Mouse (Mus musculus): ENCODE data around the gene Ppm1l. TPM values are rescaled to one million over a fixed set of nuclear protein-coding genes. Genes with fewer than 3 reads are reported as not detected.

Gene Ppm1l
- polyA plus RNA-seq, 1 experiment from 2014 or later: 3.4 TPM

- Histone ChIP-seq H3K27ac (ENCODE audit: low read length) (no peak overlapping the region), H3K27me3 (replicated peaks; ENCODE audit: control insufficient read depth, insufficient read depth, low read length) (no peaks in the 10 kb centered on the region), H3K4me3 (ENCODE audit: low read length) (no peak overlapping the region), H3K36me3 (ENCODE audit: control insufficient read depth, insufficient read depth, low read length) (no peaks in the 10 kb centered on the region), H3K4me1 (ENCODE audit: control insufficient read depth, insufficient read depth, low read length) (no peaks in the 10 kb centered on the region), H3K9me3 (ENCODE audit: control insufficient read depth, low read length) (no peaks in the 10 kb centered on the region), H3K4me2 (ENCODE audit: low read depth, low read length) (no peak overlapping the region), H3K9ac (ENCODE audit: low read depth, low read length) (no peak overlapping the region)
- no peak for ATAC-seq
- 48% methylated on average over 5 of the region's 5 CpGs for WGBS
These were observed 13.2 kb downstream of the Ppm1l start for GRCm38 (mm10) chr3:69329910-69330309.

GRCm38 (mm10) chr3:69333819-69334218 lies 17.2 kb downstream of the Ppm1l start:
- WGBS: 70% methylated on average over 9 of the region's 9 CpGs
- H3K27ac ChIP-seq (ENCODE audit: low read length): no peak overlapping the region
- ATAC-seq: no peak

GRCm38 (mm10) chr3:69340486-69340885 lies 23.8 kb downstream of the Ppm1l start:
- no peak overlapping the region for H3K4me2 ChIP-seq (ENCODE audit: low read depth, low read length)
- WGBS: 48% methylated on average over 1 of the region's 1 CpGs
- no peaks in the 10 kb centered on the region for H3K9me3 ChIP-seq (ENCODE audit: control insufficient read depth, low read length)
- no peaks in the 10 kb centered on the region for H3K27me3 ChIP-seq (replicated peaks; ENCODE audit: control insufficient read depth, insufficient read depth, low read length)
- no peak overlapping the region for H3K9ac ChIP-seq (ENCODE audit: low read depth, low read length)
- H3K27ac ChIP-seq (ENCODE audit: low read length): no peak overlapping the region
- no peak for ATAC-seq
- H3K36me3 ChIP-seq (ENCODE audit: control insufficient read depth, insufficient read depth, low read length): no peaks in the 10 kb centered on the region
- H3K4me1 ChIP-seq (ENCODE audit: control insufficient read depth, insufficient read depth, low read length): no peaks in the 10 kb centered on the region
- no peak overlapping the region for H3K4me3 ChIP-seq (ENCODE audit: low read length)

More at GRCm38 (mm10) chr3:69333819-69334218, 17.2 kb downstream of the Ppm1l start:
- H3K36me3 ChIP-seq (ENCODE audit: control insufficient read depth, insufficient read depth, low read length): no peaks in the 10 kb centered on the region
- no peaks in the 10 kb centered on the region for H3K9me3 ChIP-seq (ENCODE audit: control insufficient read depth, low read length)
- H3K4me1 ChIP-seq (ENCODE audit: control insufficient read depth, insufficient read depth, low read length): no peaks in the 10 kb centered on the region
- H3K9ac ChIP-seq (ENCODE audit: low read depth, low read length): no peak overlapping the region
- H3K4me3 ChIP-seq (ENCODE audit: low read length): no peak overlapping the region
- H3K4me2 ChIP-seq (ENCODE audit: low read depth, low read length): no peak overlapping the region
- no peaks in the 10 kb centered on the region for H3K27me3 ChIP-seq (replicated peaks; ENCODE audit: control insufficient read depth, insufficient read depth, low read length)

- H3K4me3 ChIP-seq (ENCODE audit: low read length): no peak overlapping the region
- no peaks in the 10 kb centered on the region for H3K27me3 ChIP-seq (replicated peaks; ENCODE audit: control insufficient read depth, insufficient read depth, low read length)
- H3K36me3 ChIP-seq (ENCODE audit: control insufficient read depth, insufficient read depth, low read length): no peaks in the 10 kb centered on the region
- no peak overlapping the region for H3K4me2 ChIP-seq (ENCODE audit: low read depth, low read length)
- H3K27ac ChIP-seq (ENCODE audit: low read length): no peak overlapping the region
- no peaks in the 10 kb centered on the region for H3K9me3 ChIP-seq (ENCODE audit: control insufficient read depth, low read length)
- no peaks in the 10 kb centered on the region for H3K4me1 ChIP-seq (ENCODE audit: control insufficient read depth, insufficient read depth, low read length)
- no peak overlapping the region for H3K9ac ChIP-seq (ENCODE audit: low read depth, low read length)
- ATAC-seq: no peak
These were observed 24.3 kb downstream of the Ppm1l start for GRCm38 (mm10) chr3:69340971-69341370.

GRCm38 (mm10) chr3:69341514-69341913 lies 24.9 kb downstream of the Ppm1l start:
- no peak overlapping the region for H3K4me3 ChIP-seq (ENCODE audit: low read length)
- no peaks in the 10 kb centered on the region for H3K36me3 ChIP-seq (ENCODE audit: control insufficient read depth, insufficient read depth, low read length)
- no peak for ATAC-seq
- H3K4me2 ChIP-seq (ENCODE audit: low read depth, low read length): no peak overlapping the region
- H3K9me3 ChIP-seq (ENCODE audit: control insufficient read depth, low read length): no peaks in the 10 kb centered on the region
- H3K9ac ChIP-seq (ENCODE audit: low read depth, low read length): no peak overlapping the region
- WGBS: 70% methylated on average over 8 of the region's 8 CpGs
- H3K4me1 ChIP-seq (ENCODE audit: control insufficient read depth, insufficient read depth, low read length): no peaks in the 10 kb centered on the region
- no peaks in the 10 kb centered on the region for H3K27me3 ChIP-seq (replicated peaks; ENCODE audit: control insufficient read depth, insufficient read depth, low read length)
- H3K27ac ChIP-seq (ENCODE audit: low read length): no peak overlapping the region

- Histone ChIP-seq H3K9ac (ENCODE audit: low read depth, low read length) (no peak overlapping the region), H3K36me3 (ENCODE audit: control insufficient read depth, insufficient read depth, low read length) (no peaks in the 10 kb centered on the region), H3K4me3 (ENCODE audit: low read length) (no peak overlapping the region), H3K9me3 (ENCODE audit: control insufficient read depth, low read length) (no peaks in the 10 kb centered on the region), H3K4me2 (ENCODE audit: low read depth, low read length) (no peak overlapping the region), H3K27me3 (replicated peaks; ENCODE audit: control insufficient read depth, insufficient read depth, low read length) (no peaks in the 10 kb centered on the region), H3K4me1 (ENCODE audit: control insufficient read depth, insufficient read depth, low read length) (no peaks in the 10 kb centered on the region), H3K27ac (ENCODE audit: low read length) (no peak overlapping the region)
- WGBS: 71% methylated on average over 8 of the region's 8 CpGs
- ATAC-seq: no peak
These were observed 25.7 kb downstream of the Ppm1l start for GRCm38 (mm10) chr3:69342247-69342921.

GRCm38 (mm10) chr3:69343124-69343523 lies 26.5 kb downstream of the Ppm1l start:
- H3K9ac ChIP-seq (ENCODE audit: low read depth, low read length): no peak overlapping the region
- no peaks in the 10 kb centered on the region for H3K4me1 ChIP-seq (ENCODE audit: control insufficient read depth, insufficient read depth, low read length)
- H3K27me3 ChIP-seq (replicated peaks; ENCODE audit: control insufficient read depth, insufficient read depth, low read length): no peaks in the 10 kb centered on the region
- H3K27ac ChIP-seq (ENCODE audit: low read length): no peak overlapping the region
- no peaks in the 10 kb centered on the region for H3K36me3 ChIP-seq (ENCODE audit: control insufficient read depth, insufficient read depth, low read length)
- no peak for ATAC-seq
- no peak overlapping the region for H3K4me2 ChIP-seq (ENCODE audit: low read depth, low read length)
- WGBS: 86% methylated on average over 10 of the region's 10 CpGs
- no peak overlapping the region for H3K4me3 ChIP-seq (ENCODE audit: low read length)
- H3K9me3 ChIP-seq (ENCODE audit: control insufficient read depth, low read length): no peaks in the 10 kb centered on the region

GRCm38 (mm10) chr3:69346514-69346913 lies 29.9 kb downstream of the Ppm1l start:
- H3K4me1 ChIP-seq (ENCODE audit: control insufficient read depth, insufficient read depth, low read length): no peaks in the 10 kb centered on the region
- H3K4me2 ChIP-seq (ENCODE audit: low read depth, low read length): no peak overlapping the region
- no peaks in the 10 kb centered on the region for H3K36me3 ChIP-seq (ENCODE audit: control insufficient read depth, insufficient read depth, low read length)
- no peak overlapping the region for H3K9ac ChIP-seq (ENCODE audit: low read depth, low read length)
- no peak overlapping the region for H3K27ac ChIP-seq (ENCODE audit: low read length)
- no peaks in the 10 kb centered on the region for H3K9me3 ChIP-seq (ENCODE audit: control insufficient read depth, low read length)
- WGBS: 89% methylated on average over 4 of the region's 4 CpGs
- H3K4me3 ChIP-seq (ENCODE audit: low read length): no peak overlapping the region
- ATAC-seq: no peak
- no peaks in the 10 kb centered on the region for H3K27me3 ChIP-seq (replicated peaks; ENCODE audit: control insufficient read depth, insufficient read depth, low read length)

GRCm38 (mm10) chr3:69348197-69348920 lies 31.7 kb downstream of the Ppm1l start:
- Histone ChIP-seq H3K9me3 (ENCODE audit: control insufficient read depth, low read length) (no peaks in the 10 kb centered on the region), H3K4me3 (ENCODE audit: low read length) (no peak overlapping the region), H3K4me2 (ENCODE audit: low read depth, low read length) (no peak overlapping the region), H3K27ac (ENCODE audit: low read length) (no peak overlapping the region), H3K27me3 (replicated peaks; ENCODE audit: control insufficient read depth, insufficient read depth, low read length) (no peaks in the 10 kb centered on the region), H3K4me1 (ENCODE audit: control insufficient read depth, insufficient read depth, low read length) (no peaks in the 10 kb centered on the region), H3K9ac (ENCODE audit: low read depth, low read length) (no peak overlapping the region), H3K36me3 (ENCODE audit: control insufficient read depth, insufficient read depth, low read length) (no peaks in the 10 kb centered on the region)
- no peak for ATAC-seq
- WGBS: 75% methylated on average over 11 of the region's 11 CpGs

- Histone ChIP-seq H3K9ac (ENCODE audit: low read depth, low read length) (no peak overlapping the region), H3K4me2 (ENCODE audit: low read depth, low read length) (no peak overlapping the region), H3K4me3 (ENCODE audit: low read length) (no peak overlapping the region), H3K27me3 (replicated peaks; ENCODE audit: control insufficient read depth, insufficient read depth, low read length) (no peaks in the 10 kb centered on the region), H3K9me3 (ENCODE audit: control insufficient read depth, low read length) (no peaks in the 10 kb centered on the region), H3K36me3 (ENCODE audit: control insufficient read depth, insufficient read depth, low read length) (no peaks in the 10 kb centered on the region), H3K4me1 (ENCODE audit: control insufficient read depth, insufficient read depth, low read length) (no peaks in the 10 kb centered on the region), H3K27ac (ENCODE audit: low read length) (no peak overlapping the region)
- ATAC-seq: no peak
- WGBS: 51% methylated on average over 4 of the region's 4 CpGs
These were observed 32.2 kb downstream of the Ppm1l start for GRCm38 (mm10) chr3:69348921-69349237.

All from intestine, embryonic 16.5 days (tissue).